29 mouse cellular contexts compared by ENCODE assay signal in genomic region chr5:76287062-76287461, GRCm38 (mm10). TPM values are rescaled to one million over a fixed set of nuclear protein-coding genes. Genes with fewer than 3 reads are reported as not detected.
DNase-seq lines count a peak whose midpoint lies in the region; ATAC-seq and TF ChIP-seq lines count a peak whose summit lies in the region.
"Had no signal": no experiment of that assay in that cellular context is flagged by ENCODE, and none has a peak within 500 bp of the region (broad histone marks: within the 10 kb centered on the region; RNA-seq: fewer than 3 reads in every experiment).

No protein-coding gene starts in this region.

- H3K4me1 ChIP-seq in forebrain, postnatal 0 days (ENCODE audit: insufficient read depth), result no peaks in the 10 kb centered on the region
- H3K4me1 ChIP-seq in forebrain, embryonic 14.5 days (ENCODE audit: control insufficient read depth, insufficient read depth, low read length), result no peaks in the 10 kb centered on the region
- H3K4me1 ChIP-seq in stomach, postnatal 0 days (replicated peaks; ENCODE audit: control insufficient read depth, insufficient read depth), result no peaks in the 10 kb centered on the region
- H3K4me1 ChIP-seq: forebrain, embryonic 15.5 days; hindbrain, embryonic 13.5 days had no signal

- H3K9me3 ChIP-seq in forebrain, postnatal 0 days (ENCODE audit: low read length), result no peaks in the 10 kb centered on the region
- no peaks in the 10 kb centered on the region for H3K9me3 ChIP-seq in forebrain, embryonic 14.5 days (replicated peaks; ENCODE audit: control insufficient read depth, low read length)
- H3K9me3 ChIP-seq in stomach, postnatal 0 days (ENCODE audit: control insufficient read depth, low read length), result no peaks in the 10 kb centered on the region
- H3K9me3 ChIP-seq: forebrain, embryonic 15.5 days; hindbrain, embryonic 13.5 days; midbrain, embryonic 13.5 days had no signal

- DNase-seq in forebrain, postnatal 0 days, result no peak
- no peak for DNase-seq in forebrain, embryonic 14.5 days (ENCODE audit: low spot score)
- no peak for DNase-seq in left cerebral cortex, adult 2 months (ENCODE audit: extremely low spot score in 1 of 2, low spot score in 2 of 2)
- no peak for DNase-seq in left cerebral cortex, postnatal 10 days (ENCODE audit: extremely low spot score in 1 of 2, low spot score in 2 of 2)
- no peak for DNase-seq in Patski (ENCODE audit: low read depth, low spot score)
- no peak for DNase-seq in stomach, postnatal 0 days (ENCODE audit: low spot score)
- DNase-seq in yolk sac, embryonic 10.5 days (ENCODE audit: low spot score), result no peak
- DNase-seq: adrenal gland, adult 8-10 months; cerebellum, adult 2 months; heart, adult 18-20 months; heart, postnatal 10 days; kidney, adult 11 months; kidney, postnatal 14 days; lung, adult 2 months; thymus, adult 2 months had no signal

- no peak for ATAC-seq in forebrain, postnatal 0 days
- no peak for ATAC-seq in forebrain, embryonic 14.5 days
- no peak for ATAC-seq in Patski
- ATAC-seq in stomach, postnatal 0 days (ENCODE audit: low FRiP score, low TSS enrichment), result no peak
- ATAC-seq in activated CD4-positive, CD25-positive, alpha-beta regulatory T cell, adult 4 months, result no peak
- ATAC-seq: forebrain, embryonic 15.5 days; midbrain, embryonic 13.5 days had no signal

- H3K9ac ChIP-seq in forebrain, postnatal 0 days, result no peak overlapping the region
- no peak overlapping the region for H3K9ac ChIP-seq in forebrain, embryonic 14.5 days (ENCODE audit: low read length)
- no peak overlapping the region for H3K9ac ChIP-seq in stomach, postnatal 0 days (ENCODE audit: low read length)
- H3K9ac ChIP-seq: forebrain, embryonic 15.5 days; hindbrain, embryonic 13.5 days; midbrain, embryonic 13.5 days had no signal

- POLR2A ChIA-PET in Patski (lab: Charles Lee), result no interaction called here

- 83% methylated on average over 5 of the region's 5 CpGs for WGBS in forebrain, postnatal 0 days
- 76% methylated on average over 5 of the region's 5 CpGs for WGBS in forebrain, embryonic 14.5 days
- 70% methylated on average over 5 of the region's 5 CpGs for WGBS in stomach, postnatal 0 days

- H3K4me2 ChIP-seq in forebrain, postnatal 0 days (ENCODE audit: low read depth), result no peak overlapping the region
- no peak overlapping the region for H3K4me2 ChIP-seq in forebrain, embryonic 14.5 days (ENCODE audit: low read length)
- H3K4me2 ChIP-seq in stomach, postnatal 0 days (replicated peaks; ENCODE audit: low read depth), result no peak overlapping the region
- H3K4me2 ChIP-seq: forebrain, embryonic 15.5 days; hindbrain, embryonic 13.5 days; midbrain, embryonic 13.5 days had no signal

- CTCF ChIA-PET in Patski (lab: Charles Lee), result interaction anchor here (0.9 to 1.0 kb wide), 2 partner anchors 25 to 50 kb away, joined by 3 read pairs; no protein-coding TSS in a partner anchor

- no peak overlapping the region for H3K27ac ChIP-seq in forebrain, postnatal 0 days (ENCODE audit: low read depth, low read length)
- no peak overlapping the region for H3K27ac ChIP-seq in forebrain, embryonic 14.5 days (ENCODE audit: low read depth, low read length)
- H3K27ac ChIP-seq in left cerebral cortex, adult 2 months, result no peak overlapping the region
- no peak overlapping the region for H3K27ac ChIP-seq in stomach, postnatal 0 days (replicated peaks)
- H3K27ac ChIP-seq: forebrain, embryonic 15.5 days; hindbrain, embryonic 13.5 days; macrophage; midbrain, embryonic 13.5 days had no signal

- no peak overlapping the region for H3K4me3 ChIP-seq in forebrain, postnatal 0 days (ENCODE audit: low read depth, low read length)
- no peak overlapping the region for H3K4me3 ChIP-seq in forebrain, embryonic 14.5 days (ENCODE audit: low read depth, low read length)
- H3K4me3 ChIP-seq in left cerebral cortex, adult 2 months, result no peak overlapping the region
- no peak overlapping the region for H3K4me3 ChIP-seq in stomach, postnatal 0 days (ENCODE audit: low read depth, low read length)
- H3K4me3 ChIP-seq: erythroblast, embryonic 14.5 days; forebrain, embryonic 15.5 days; hindbrain, embryonic 13.5 days; midbrain, embryonic 13.5 days had no signal

- in situ Hi-C loops in Patski (cut with MboI; ENCODE audit: low pct_unique_long_range_greater_than_20kb), result no loop called here

- TF ChIP-seq CTCF in forebrain, postnatal 0 days (IDR thresholded peaks at IDR 0.05; ENCODE audit: low read depth), result peak; percentile 24; the same call in 1 of the 2 replicates
- TF ChIP-seq CTCF in left cerebral cortex, adult 2 months (IDR thresholded peaks at IDR 0.05), result peak; percentile 43
- TF ChIP-seq CTCF in Patski (IDR thresholded peaks at IDR 0.05), result peak; percentile 30
- peak; percentile 43 for TF ChIP-seq CTCF in stomach, postnatal 0 days (IDR thresholded peaks at IDR 0.05; ENCODE audit: low read depth)

- intact Hi-C loops in left cerebral cortex, adult 2 months (cut with DNase I), result no loop called here
- intact Hi-C loops in left cerebral cortex, postnatal 10 days (cut with DNase I), result no loop called here

- H3K27me3 ChIP-seq in forebrain, postnatal 0 days (ENCODE audit: insufficient read depth, low read length), result no peaks in the 10 kb centered on the region
- no peaks in the 10 kb centered on the region for H3K27me3 ChIP-seq in forebrain, embryonic 14.5 days (replicated peaks; ENCODE audit: control insufficient read depth, insufficient read depth, low read length)
- H3K27me3 ChIP-seq in Patski, result no peaks in the 10 kb centered on the region
- no peaks in the 10 kb centered on the region for H3K27me3 ChIP-seq in stomach, postnatal 0 days (ENCODE audit: control insufficient read depth, insufficient read depth, low read length)
- H3K27me3 ChIP-seq: forebrain, embryonic 15.5 days; hindbrain, embryonic 13.5 days; midbrain, embryonic 13.5 days had no signal

- H3K36me3 ChIP-seq in forebrain, postnatal 0 days (ENCODE audit: insufficient read depth), result no peaks in the 10 kb centered on the region; the same call in 1 of the 2 replicates
- H3K36me3 ChIP-seq in forebrain, embryonic 14.5 days (ENCODE audit: control insufficient read depth, insufficient read depth, low read length), result no peaks in the 10 kb centered on the region
- H3K36me3 ChIP-seq in stomach, postnatal 0 days (ENCODE audit: control insufficient read depth, insufficient read depth, low read length), result no peaks in the 10 kb centered on the region
- H3K36me3 ChIP-seq: forebrain, embryonic 15.5 days; midbrain, embryonic 13.5 days had no signal

- no peak for TF ChIP-seq EP300 in stomach, postnatal 0 days (optimal IDR thresholded peaks at IDR 0.05)

RNA-seq across cellular contexts. Expression of gene Clock, which starts 17.5 kb away (rescaled TPM):
- total RNA-seq in forebrain, postnatal 0 days (2014; rRNA removed), result 20.5 and 28.5 TPM in 2 replicates
- polyA plus RNA-seq in forebrain, postnatal 0 days (2015; fragmentation: Nextera tagmentation; extraction: Ambion mirVana), result 4.1 and 7.3 TPM in 2 replicates
- 8.2 and 13.6 TPM in 2 replicates for polyA plus RNA-seq in forebrain, embryonic 14.5 days (2014; fragmentation: Nextera tagmentation; extraction: Ambion mirVana)
- total RNA-seq in left cerebral cortex, adult 2 months (2021), result 10 to 100 TPM; 56.7 to 56.9 TPM
- total RNA-seq in left cerebral cortex, postnatal 10 days (2021), result 10 to 100 TPM; 42.5 to 43.2 TPM
- 28.4 TPM for polyA plus RNA-seq in Patski (2021)
- 6.6 and 6.7 TPM in 2 replicates for polyA plus RNA-seq in stomach, postnatal 0 days (2015; fragmentation: Nextera tagmentation; extraction: Ambion mirVana)
- polyA plus RNA-seq in activated CD4-positive, CD25-positive, alpha-beta regulatory T cell, adult 4 months (2017; shearing (Covaris generic)), result 10 to 100 TPM; 14.0 to 16.6 TPM

RNA-seq across cellular contexts. Expression of gene Pdcl2, which starts 43.9 kb away (rescaled TPM):
- not detected in 2 replicates for total RNA-seq in forebrain, postnatal 0 days (2014; rRNA removed)
- not detected in 2 replicates for polyA plus RNA-seq in forebrain, postnatal 0 days (2015; fragmentation: Nextera tagmentation; extraction: Ambion mirVana)
- polyA plus RNA-seq in forebrain, embryonic 14.5 days (2014; fragmentation: Nextera tagmentation; extraction: Ambion mirVana), result not detected in 2 replicates
- not detected for total RNA-seq in left cerebral cortex, adult 2 months (2021)
- total RNA-seq in left cerebral cortex, postnatal 10 days (2021), result not detected
- not detected for polyA plus RNA-seq in Patski (2021)
- polyA plus RNA-seq in stomach, postnatal 0 days (2015; fragmentation: Nextera tagmentation; extraction: Ambion mirVana), result not detected in 2 replicates
- polyA plus RNA-seq in activated CD4-positive, CD25-positive, alpha-beta regulatory T cell, adult 4 months (2017; shearing (Covaris generic)), result not detected
- total RNA-seq: adrenal gland, adult 8-10 months; common myeloid progenitor, adult 5-6 weeks; gastrocnemius, adult 18-20 months; heart, adult 18-20 months; heart, postnatal 10 days; layer of hippocampus, postnatal 10 days; left cerebral cortex, postnatal 14 days had no signal
- polyA plus RNA-seq: cerebellum, adult 2 months; embryonic facial prominence, embryonic 11.5 days; erythroblast, embryonic 14.5 days; forebrain, embryonic 15.5 days; hindbrain, embryonic 13.5 days; limb, embryonic 14.5 days; lung, adult 2 months; macrophage; midbrain, embryonic 13.5 days; small intestine, adult 2 months; stomach, embryonic 14.5 days; thymus, adult 2 months had no signal
